Mouse (Mus musculus) liver, adult 2 months (tissue): ENCODE results near the gene Camk2g.

Experiments
- CTCF ChIP-seq: fragments of 200-500 bp; IDR thresholded peaks from 2 replicates; pipeline ENCODE4 v1.5.1; 2011; ENCODE audit warnings: low read depth, low read length, control low read depth
- POLR2A ChIP-seq: fragments of 200-500 bp; IDR thresholded peaks from 2 replicates; pipeline ENCODE4 v1.6.1; 2011; ENCODE audit warnings: low read length, control low read depth; ENCODE audit not compliant: insufficient read depth; ENCODE audit errors: extremely low read depth

GRCm38 (mm10) chr14:20802926-20803605 is 9.2 kb upstream of the Camk2g start:
- no peak for TF ChIP-seq CTCF
- TF ChIP-seq POLR2A: no peak
